Mouse (Mus musculus) midbrain, embryonic 13.5 days (tissue): ENCODE data around the gene 1700023F06Rik. TPM values are rescaled to one million over a fixed set of nuclear protein-coding genes. Genes with fewer than 3 reads are reported as not detected.

Experiments used
- ATAC-seq: fragments of 200-750 bp; cut with Nextera tagmentation; 2 replicates; pipeline ENCODE4 v1.8.0; 2017; ENCODE audit warnings: mild to moderate bottlenecking, moderate TSS enrichment, moderate library complexity
- H3K27ac ChIP-seq: fragments of 300-500 bp; sonication (generic); 2 replicates; pipeline ENCODE4 v1.5.1; 2015; ENCODE audit warnings: inconsistent platforms, mild to moderate bottlenecking, moderate library complexity
- H3K27me3 ChIP-seq: fragments of 300-500 bp; sonication (generic); 2 replicates; pipeline ENCODE4 v1.6.1; 2015; ENCODE audit warnings: mild to moderate bottlenecking, inconsistent platforms
- H3K36me3 ChIP-seq: fragments of 300-500 bp; sonication (generic); 2 replicates; pipeline ENCODE4 v1.6.1; 2015; ENCODE audit warnings: mild to moderate bottlenecking, inconsistent platforms
- H3K4me1 ChIP-seq: fragments of 300-500 bp; sonication (generic); replicated peaks from 2 replicates; pipeline ENCODE4 v1.6.1; 2015; ENCODE audit warnings: inconsistent platforms
- H3K4me2 ChIP-seq: fragments of 300-500 bp; sonication (generic); replicated peaks from 2 replicates; pipeline ENCODE4 v1.6.1; 2015; ENCODE audit warnings: moderate library complexity, mild to moderate bottlenecking, inconsistent platforms
- H3K4me3 ChIP-seq: fragments of 300-500 bp; sonication (generic); replicated peaks from 2 replicates; pipeline ENCODE4 v1.5.1; 2015; ENCODE audit warnings: mild to moderate bottlenecking, inconsistent platforms
- H3K9ac ChIP-seq: fragments of 300-500 bp; sonication (generic); replicated peaks from 2 replicates; pipeline ENCODE4 v1.6.1; 2015; ENCODE audit warnings: mild to moderate bottlenecking, inconsistent platforms
- H3K9me3 ChIP-seq: fragments of 300-500 bp; sonication (generic); 2 replicates; pipeline ENCODE4 v1.6.1; 2016; ENCODE audit warnings: mild to moderate bottlenecking, inconsistent platforms
- WGBS: fragments of 180-500 bp; shearing (Covaris S2); methylation state at CpG from one replicate; pipeline ENCODE4 v1.1.7; 2015; 5-methylcytosine and 5-hydroxymethylcytosine counted together
- polyA plus RNA-seq: library from polyadenylated mRNA; unstranded; fragments of >200 nt; fragmentation: Nextera tagmentation; extraction: Ambion mirVana; gene quantifications from 2 replicates; pipeline ENCODE4 v1.2.1, GENCODE M21; 2015

Gene 1700023F06Rik
- polyA plus RNA-seq, 1 experiment from 2014 or later = 0.70 TPM

- Histone ChIP-seq H3K4me2 (no peak overlapping the region), H3K27me3 (peaks cover 16% of the 10 kb centered on the region), H3K27ac (no peak overlapping the region), H3K9ac (no peak overlapping the region), H3K4me1 (peaks cover 6% of the 10 kb centered on the region), H3K9me3 (no peaks in the 10 kb centered on the region), H3K4me3 (no peak overlapping the region), H3K36me3 (peaks cover 51% of the 10 kb centered on the region)
- WGBS = 81% methylated on average over 4 of the region's 4 CpGs
- ATAC-seq = no peak
Measured at GRCm38 (mm10) chr11:103219995-103220394, 11.6 kb upstream of the 1700023F06Rik start.

GRCm38 (mm10) chr11:103219259-103219658 lies 10.9 kb upstream of the 1700023F06Rik start:
- H3K4me3 ChIP-seq = no peak overlapping the region
- no peaks in the 10 kb centered on the region for H3K9me3 ChIP-seq
- no peak overlapping the region for H3K9ac ChIP-seq
- no peak for ATAC-seq
- H3K4me2 ChIP-seq = no peak overlapping the region
- peaks cover 44% of the 10 kb centered on the region for H3K36me3 ChIP-seq
- H3K4me1 ChIP-seq = peaks cover 6% of the 10 kb centered on the region
- H3K27me3 ChIP-seq = peaks cover 16% of the 10 kb centered on the region
- no peak overlapping the region for H3K27ac ChIP-seq
- WGBS = 92% methylated on average over 5 of the region's 5 CpGs

- Histone ChIP-seq H3K27me3 (peaks cover 16% of the 10 kb centered on the region), H3K4me3 (peak overlapping the region; percentile 60), H3K9ac (peak overlapping the region; percentile 78), H3K27ac (peak overlapping the region; percentile 69), H3K4me1 (peaks cover 6% of the 10 kb centered on the region), H3K36me3 (peaks cover 36% of the 10 kb centered on the region), H3K4me2 (peak overlapping the region; percentile 97), H3K9me3 (no peaks in the 10 kb centered on the region)
- WGBS = 26% methylated on average over 6 of the region's 6 CpGs
- peak; percentile 35 for ATAC-seq
Measured at GRCm38 (mm10) chr11:103218517-103218901, 10.2 kb upstream of the 1700023F06Rik start.

DNA sequence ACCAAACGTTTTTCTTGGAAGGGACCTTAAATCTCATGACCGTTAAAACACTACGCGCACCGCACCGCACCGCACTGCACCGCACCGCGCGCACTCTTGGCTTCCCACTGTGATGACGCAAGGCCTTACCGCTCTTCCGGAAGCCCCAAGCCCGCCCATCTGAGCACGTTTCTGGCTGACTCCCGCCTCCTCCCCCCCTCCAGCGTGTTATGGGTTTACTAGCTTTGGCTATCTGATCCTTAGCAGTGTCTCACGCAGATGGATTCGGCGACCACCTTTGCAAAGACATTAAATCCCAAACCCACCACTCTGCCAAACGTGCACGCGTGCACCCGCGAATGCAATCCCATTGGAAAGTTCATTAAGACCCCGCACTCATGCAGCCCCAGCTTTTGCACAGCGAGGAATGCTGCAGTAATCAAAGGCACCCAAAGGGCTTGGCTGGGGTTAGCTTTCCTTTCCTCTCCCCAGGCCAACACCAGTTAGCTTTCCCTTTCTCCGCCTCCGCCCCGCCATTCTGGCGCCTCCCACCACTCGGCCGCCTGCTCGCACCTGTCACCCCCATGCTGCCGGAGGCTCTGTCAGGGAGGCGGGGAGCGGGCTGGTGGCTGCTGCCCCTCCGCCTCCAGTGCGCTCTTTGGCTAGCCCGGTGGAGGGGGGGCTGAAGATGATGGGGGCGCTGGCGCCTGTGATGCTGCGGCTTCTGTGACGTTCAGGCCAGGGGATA lies 9.6 kb upstream of the 1700023F06Rik start, which contains the start of gene Spata32:
Gene Spata32, minus strand, starts transcription at position 643 of the 727 bp plus-strand sequence.
- peak within 1 kb of the TSS; percentile 60 for H3K4me3 ChIP-seq
- under 1% methylated on average over 45 of the region's 45 CpGs for WGBS

DNA sequence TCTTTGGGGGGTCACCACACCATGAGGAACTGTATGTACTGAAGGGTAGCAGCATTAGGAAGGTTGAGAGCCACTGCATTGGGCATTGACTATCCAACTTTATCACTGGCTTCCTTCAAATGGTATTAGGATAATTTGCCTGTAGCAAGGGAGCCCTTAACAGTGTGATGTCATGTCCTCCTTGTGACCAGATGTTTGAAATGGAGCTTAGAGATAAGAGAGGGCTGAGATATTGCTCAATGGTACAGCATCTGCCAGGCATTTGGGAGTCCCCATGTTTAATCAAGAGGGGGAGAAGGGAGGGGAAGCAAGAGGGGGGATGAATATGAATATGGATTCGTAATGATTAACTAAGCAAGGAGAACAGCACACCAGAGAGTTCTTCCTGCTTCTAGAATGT lies 7.0 kb upstream of the 1700023F06Rik start:
- H3K9me3 ChIP-seq = no peaks in the 10 kb centered on the region
- no peak for ATAC-seq
- H3K27me3 ChIP-seq = peaks cover 16% of the 10 kb centered on the region
- H3K4me3 ChIP-seq = no peak overlapping the region
- no peak overlapping the region for H3K4me2 ChIP-seq
- H3K4me1 ChIP-seq = peaks cover 6% of the 10 kb centered on the region
- H3K9ac ChIP-seq = no peak overlapping the region
- 80% methylated on average over 1 of the region's 1 CpGs for WGBS
- peaks cover 12% of the 10 kb centered on the region for H3K36me3 ChIP-seq
- no peak overlapping the region for H3K27ac ChIP-seq

More for the DNA sequence above, 9.6 kb upstream of the 1700023F06Rik start, which contains the start of gene Spata32:
- no peaks in the 10 kb centered on the region for H3K9me3 ChIP-seq
- peaks cover 6% of the 10 kb centered on the region for H3K4me1 ChIP-seq
- peaks cover 31% of the 10 kb centered on the region for H3K36me3 ChIP-seq
- peak within 1 kb of the TSS; percentile 97 for H3K4me2 ChIP-seq
- peak within 1 kb of the TSS; percentile 78 for H3K9ac ChIP-seq
- peak within 1 kb of the TSS; percentile 69 for H3K27ac ChIP-seq
- peaks cover 16% of the 10 kb centered on the region for H3K27me3 ChIP-seq
- ATAC-seq = peak; percentile 88

DNA sequence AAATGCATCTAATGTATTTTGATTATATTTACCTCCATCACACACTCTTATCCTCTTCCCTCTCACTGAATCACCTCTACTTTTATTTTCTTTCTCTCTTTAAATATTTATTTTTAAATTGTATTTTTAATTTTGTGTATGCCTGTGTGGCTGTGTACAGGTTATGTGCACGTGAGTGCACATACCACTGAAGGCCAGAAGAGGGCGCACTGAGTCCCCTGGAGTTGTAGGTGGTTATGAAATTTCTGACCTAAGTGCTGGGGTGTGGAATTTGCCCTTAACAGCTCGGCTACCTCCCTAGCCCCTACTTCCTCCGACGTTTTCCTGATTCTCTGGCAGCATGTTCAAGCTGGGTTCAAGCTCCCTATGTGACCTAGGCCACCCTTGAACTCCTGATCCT lies 5.4 kb upstream of the 1700023F06Rik start:
- H3K27me3 ChIP-seq = peaks cover 8% of the 10 kb centered on the region; the same call in 1 of the 2 replicates
- no peak overlapping the region for H3K4me3 ChIP-seq
- H3K4me2 ChIP-seq = no peak overlapping the region
- H3K4me1 ChIP-seq = peaks cover 6% of the 10 kb centered on the region
- no peaks in the 10 kb centered on the region for H3K9me3 ChIP-seq
- H3K27ac ChIP-seq = no peak overlapping the region
- no peaks in the 10 kb centered on the region for H3K36me3 ChIP-seq
- ATAC-seq = no peak
- 88% methylated on average over 5 of the region's 5 CpGs for whole genome bisulfite sequencing
- no peak overlapping the region for H3K9ac ChIP-seq

GRCm38 (mm10) chr11:103210291-103210690 lies 1.9 kb upstream of the 1700023F06Rik start:
- ATAC-seq = no peak
- 77% methylated on average over 8 of the region's 8 CpGs for WGBS
- Histone ChIP-seq H3K4me3 (no peak overlapping the region), H3K9me3 (no peaks in the 10 kb centered on the region), H3K4me2 (no peak overlapping the region), H3K27me3 (no peaks in the 10 kb centered on the region), H3K27ac (no peak overlapping the region), H3K36me3 (no peaks in the 10 kb centered on the region), H3K9ac (no peak overlapping the region), H3K4me1 (no peaks in the 10 kb centered on the region)

GRCm38 (mm10) chr11:103206203-103206602 lies 2.2 kb downstream of the 1700023F06Rik start:
- Histone ChIP-seq H3K36me3 (no peaks in the 10 kb centered on the region), H3K4me1 (peaks cover 9% of the 10 kb centered on the region), H3K9ac (no peak overlapping the region), H3K9me3 (no peaks in the 10 kb centered on the region), H3K27ac (no peak overlapping the region), H3K27me3 (peaks cover 8% of the 10 kb centered on the region), H3K4me2 (no peak overlapping the region), H3K4me3 (no peak overlapping the region)
- ATAC-seq = no peak
- whole genome bisulfite sequencing = 91% methylated on average over 6 of the region's 6 CpGs

- Histone ChIP-seq H3K27ac (no peak overlapping the region), H3K4me1 (peaks cover 29% of the 10 kb centered on the region), H3K27me3 (peaks cover 47% of the 10 kb centered on the region), H3K36me3 (no peaks in the 10 kb centered on the region), H3K9me3 (no peaks in the 10 kb centered on the region), H3K9ac (no peak overlapping the region), H3K4me3 (no peak overlapping the region), H3K4me2 (no peak overlapping the region)
- ATAC-seq = no peak
Measured at GRCm38 (mm10) chr11:103202376-103202775, 6.0 kb downstream of the 1700023F06Rik start.

GRCm38 (mm10) chr11:103201664-103202063 lies 6.7 kb downstream of the 1700023F06Rik start:
- H3K27me3 ChIP-seq = peaks cover 54% of the 10 kb centered on the region
- no peak overlapping the region for H3K9ac ChIP-seq
- peak; percentile 62 for ATAC-seq
- H3K4me1 ChIP-seq = peaks cover 29% of the 10 kb centered on the region
- 18% methylated on average over 6 of the region's 6 CpGs for whole genome bisulfite sequencing
- peak overlapping the region; percentile 44 for H3K27ac ChIP-seq
- H3K4me2 ChIP-seq = no peak overlapping the region
- no peak overlapping the region for H3K4me3 ChIP-seq
- H3K9me3 ChIP-seq = no peaks in the 10 kb centered on the region
- H3K36me3 ChIP-seq = 0 out of 2 replicates have a peak, but pooled peaks cover 3% of the 10 kb centered on the region

- no peak overlapping the region for H3K27ac ChIP-seq
- peak overlapping the region; percentile 71 for H3K9ac ChIP-seq
- WGBS = 1% methylated on average over 58 of the region's 59 CpGs
- no peaks in the 10 kb centered on the region for H3K9me3 ChIP-seq
- H3K36me3 ChIP-seq = peaks cover 12% of the 10 kb centered on the region; the same call in 1 of the 2 replicates
- H3K4me1 ChIP-seq = peaks cover 29% of the 10 kb centered on the region
- peaks cover 79% of the 10 kb centered on the region for H3K27me3 ChIP-seq
- H3K4me2 ChIP-seq = peak overlapping the region; percentile 83
- ATAC-seq = peak; percentile 74
- peak overlapping the region; percentile 52 for H3K4me3 ChIP-seq
Measured at GRCm38 (mm10) chr11:103198911-103199803, 9.2 kb downstream of the 1700023F06Rik start.

DNA sequence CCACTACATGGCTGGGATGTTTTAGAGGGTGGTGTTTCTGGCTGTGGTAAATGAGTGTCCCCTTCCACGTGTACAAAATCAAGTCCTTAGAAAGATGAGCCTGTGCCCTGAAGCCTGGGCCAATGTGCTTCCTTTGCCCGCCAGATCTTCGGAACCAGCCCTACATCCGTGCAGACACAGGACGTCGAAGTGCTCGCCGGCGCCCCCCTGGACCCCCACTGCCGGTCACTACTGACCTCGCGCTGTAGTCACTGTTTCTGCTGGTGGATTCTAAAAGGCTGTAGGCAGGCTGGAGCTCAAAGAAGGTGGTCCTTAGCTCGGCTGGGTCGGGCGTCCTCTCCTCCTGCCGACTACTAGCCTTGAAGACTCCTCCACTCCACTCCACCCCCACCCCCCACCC lies 10.0 kb downstream of the 1700023F06Rik start:
- Histone ChIP-seq H3K4me3 (peak overlapping the region; percentile 52; the same call in 1 of the 2 replicates), H3K36me3 (peaks cover 12% of the 10 kb centered on the region; the same call in 1 of the 2 replicates), H3K9me3 (no peaks in the 10 kb centered on the region), H3K4me1 (peaks cover 29% of the 10 kb centered on the region), H3K27me3 (peaks cover 87% of the 10 kb centered on the region), H3K9ac (no peak overlapping the region; the same call in 1 of the 2 replicates), H3K4me2 (peak overlapping the region; percentile 83), H3K27ac (no peak overlapping the region)
- no peak for ATAC-seq
- 3% methylated on average over 16 of the region's 16 CpGs for WGBS
